Mouse (Mus musculus) spleen, adult 10 weeks (tissue): ENCODE data around the gene Zbtb45. TPM values are rescaled to one million over a fixed set of nuclear protein-coding genes. Genes with fewer than 3 reads are reported as not detected.

Experiments used
- polyA plus RNA-seq: library from polyadenylated mRNA; stranded (reverse); fragments of 350-450 nt; fragmentation: Illumina TruSeq; extraction: RNeasy Lipid Tissue Mini Kit (QIAGEN cat#74804); gene quantifications from one replicate; pipeline ENCODE4 v1.2.3, GENCODE M21; 2015; ENCODE audit warnings: low replicate concordance; ENCODE audit not compliant: insufficient read depth

Zbtb45 gene
- polyA plus RNA-seq, result 4.0 TPM

DNA sequence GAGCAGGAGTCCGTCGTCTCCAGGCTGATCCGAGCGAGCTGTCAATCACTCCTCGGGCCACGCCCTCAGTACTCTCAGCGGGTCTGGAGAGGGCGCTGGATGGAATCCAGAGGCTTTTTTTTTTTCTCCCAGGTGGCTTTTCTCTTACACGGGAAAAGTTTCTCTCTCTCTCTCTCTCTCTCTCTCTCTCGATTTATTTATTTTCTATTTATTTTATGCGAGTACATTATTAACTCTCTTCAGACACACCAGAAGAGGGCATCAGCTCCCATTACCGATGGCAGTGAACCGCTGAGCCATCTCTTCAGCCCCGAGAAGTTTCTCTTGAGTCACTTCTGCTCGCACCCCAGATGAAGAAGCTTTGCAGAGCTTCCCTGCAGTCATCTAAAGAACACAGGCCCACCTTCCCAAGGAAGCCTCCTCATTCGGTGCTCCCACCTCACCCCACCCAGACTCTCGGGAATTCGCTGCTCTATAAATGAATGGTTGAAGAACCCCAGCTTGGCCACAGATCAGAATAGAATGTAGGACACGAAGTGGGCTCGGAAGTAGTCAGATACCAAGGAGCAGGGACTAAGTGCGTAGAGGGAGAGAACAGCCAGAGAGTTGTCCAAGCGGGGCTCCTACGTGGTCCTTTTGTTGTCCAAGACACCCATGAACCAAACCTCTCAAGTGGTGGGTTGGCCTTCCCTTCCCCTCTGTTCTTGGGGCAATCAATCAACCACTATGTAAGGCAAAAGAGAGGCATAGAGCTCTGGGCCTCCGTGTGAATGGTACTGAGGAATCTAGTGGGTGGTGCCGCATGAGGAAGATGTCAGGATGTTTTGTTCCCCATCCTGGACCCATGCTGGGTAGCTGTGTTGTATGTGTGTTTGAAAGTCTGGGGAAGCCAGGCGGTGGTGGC is at the start of gene Zbtb45:
Gene Zbtb45 (minus strand): TSS at position 30 of the 904 bp plus-strand sequence.

DNA sequence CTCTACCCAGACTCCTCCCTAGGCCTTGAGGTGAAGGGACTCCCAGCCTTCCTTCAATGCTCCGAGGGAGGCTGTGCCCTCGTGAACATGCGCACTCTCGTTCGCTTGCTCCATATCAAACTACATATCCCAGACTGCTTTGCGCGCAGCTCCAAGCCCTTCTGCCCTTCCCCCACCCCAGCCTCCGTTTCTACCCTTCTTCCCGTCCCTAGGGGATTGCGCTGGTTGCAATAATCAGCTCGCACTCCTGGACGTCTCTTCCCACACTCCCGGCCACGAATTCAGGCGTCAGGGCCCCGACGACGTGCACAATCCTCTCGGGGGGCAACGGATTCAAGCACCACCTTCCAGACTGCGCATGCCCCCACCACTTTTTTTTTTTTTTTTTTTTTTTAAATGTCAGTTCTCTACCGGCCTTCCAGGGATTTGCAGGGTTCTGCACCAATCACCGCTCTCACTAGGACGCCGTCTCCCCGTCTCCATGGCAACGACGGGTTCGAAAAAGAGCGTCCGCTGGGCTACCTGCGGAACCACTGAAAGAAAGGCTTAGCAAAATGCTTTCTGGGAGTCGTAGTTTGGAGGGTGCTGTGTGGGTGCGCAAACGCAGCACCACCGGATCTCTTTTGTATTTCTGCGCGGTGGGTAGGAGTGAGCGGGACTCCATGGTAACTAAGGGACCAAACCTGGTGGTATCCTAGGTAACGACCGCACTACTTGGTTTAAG is 44.6 kb upstream of the Zbtb45 start, which contains the start of gene Mzf1:
Gene Mzf1 (minus strand): TSS at position 478 of the 724 bp plus-strand sequence.

DNA sequence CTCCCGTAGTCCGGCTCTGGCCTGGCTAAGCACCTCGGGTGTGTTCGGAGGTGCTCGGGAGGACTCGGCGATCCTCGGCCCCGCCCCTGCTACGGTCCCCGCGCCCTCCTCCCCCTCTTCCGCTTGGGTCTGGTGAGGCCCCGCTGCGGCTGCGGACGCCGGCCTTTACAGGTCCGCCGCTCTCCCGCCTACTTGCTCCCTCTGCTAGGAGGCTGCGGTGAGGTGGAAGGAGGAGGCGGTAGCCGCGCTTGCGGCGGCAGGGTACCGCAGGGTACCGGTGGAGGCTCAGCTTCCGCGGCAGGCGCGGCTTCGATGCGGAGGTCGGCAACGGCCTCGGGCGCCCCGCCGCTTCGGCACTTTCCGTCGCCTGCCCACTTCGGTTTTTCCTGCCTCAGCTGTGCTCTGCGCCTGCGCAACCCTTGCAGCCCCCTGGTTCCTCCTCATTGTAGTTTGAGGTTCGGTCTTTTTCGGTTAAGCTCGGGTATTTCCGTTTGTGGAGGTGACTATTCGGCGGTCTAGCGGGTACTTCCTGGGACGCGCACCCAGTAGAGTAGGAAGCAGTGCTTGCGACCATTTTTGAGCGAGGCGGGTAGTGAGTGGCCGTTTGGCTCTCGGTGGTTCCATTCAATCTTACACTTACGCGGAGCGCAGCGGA is 28.2 kb upstream of the Zbtb45 start, which contains the start of gene Ube2m:
Gene Ube2m (minus strand): TSS at position 375 of the 655 bp plus-strand sequence.

DNA sequence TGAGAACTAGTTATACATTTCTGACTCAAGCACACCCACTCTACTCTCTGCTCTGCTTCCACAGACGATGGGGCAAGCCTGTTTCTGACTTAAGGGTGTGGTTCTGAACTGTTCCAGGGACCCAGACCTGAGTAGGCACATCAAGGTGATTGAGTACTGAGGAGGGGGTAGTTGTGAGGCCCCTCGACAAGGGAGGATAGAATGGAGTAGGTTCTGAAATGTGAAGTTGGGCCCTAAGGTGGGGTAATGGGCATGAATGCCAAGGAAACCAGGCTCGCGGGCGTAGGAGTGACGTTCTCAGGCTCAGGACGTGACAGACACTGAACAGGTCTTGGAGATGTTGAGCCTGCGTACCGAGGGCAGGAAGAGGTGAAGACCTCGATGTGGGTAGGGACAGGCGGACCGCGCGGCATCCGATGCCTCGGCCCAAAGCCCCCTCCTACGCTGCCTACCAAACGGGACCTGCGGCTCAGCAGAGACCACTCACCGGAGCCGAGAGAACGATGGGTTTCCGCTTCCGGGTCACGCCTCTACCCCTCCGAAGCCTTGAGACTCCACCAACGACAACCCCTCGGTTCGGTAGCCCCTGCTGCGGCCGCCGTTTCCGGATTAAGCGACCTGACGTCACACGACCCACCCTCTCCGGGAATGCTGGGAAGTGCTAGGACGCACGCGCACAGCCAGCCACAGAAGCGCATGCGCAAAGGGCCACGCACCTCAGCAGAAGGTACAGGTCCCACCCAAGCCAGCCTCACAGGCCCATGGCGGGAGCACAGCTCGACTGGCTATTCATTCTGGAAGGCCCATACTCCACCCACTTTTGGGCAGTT is 24.5 kb upstream of the Zbtb45 start, which contains the start of gene Chmp2a:
Gene Chmp2a (minus strand): TSS at position 660 of the 830 bp plus-strand sequence.

DNA sequence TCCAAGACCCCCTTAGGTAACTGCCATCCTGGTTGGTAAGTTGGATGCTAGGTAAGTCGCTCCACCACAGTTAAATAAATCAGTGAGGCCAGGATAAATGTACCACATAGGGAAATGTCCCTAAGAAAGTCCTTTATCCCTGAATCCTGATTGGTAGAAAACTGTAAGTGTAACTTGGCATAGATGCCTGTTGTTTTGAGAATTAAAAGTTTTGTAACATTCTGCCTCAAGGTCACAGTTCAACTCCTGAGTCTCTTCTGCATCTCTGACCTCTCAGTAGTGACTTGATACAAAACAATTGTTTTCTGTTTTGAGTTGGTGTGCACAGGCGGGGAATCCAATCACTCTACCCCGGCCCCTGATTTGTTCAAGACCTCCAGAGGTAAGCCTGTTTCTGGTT is 11.0 kb downstream of the Zbtb45 start, which contains the start of gene Trim28:
Gene Trim28 (plus strand): TSS at position 264 of the 400 bp plus-strand sequence.

DNA sequence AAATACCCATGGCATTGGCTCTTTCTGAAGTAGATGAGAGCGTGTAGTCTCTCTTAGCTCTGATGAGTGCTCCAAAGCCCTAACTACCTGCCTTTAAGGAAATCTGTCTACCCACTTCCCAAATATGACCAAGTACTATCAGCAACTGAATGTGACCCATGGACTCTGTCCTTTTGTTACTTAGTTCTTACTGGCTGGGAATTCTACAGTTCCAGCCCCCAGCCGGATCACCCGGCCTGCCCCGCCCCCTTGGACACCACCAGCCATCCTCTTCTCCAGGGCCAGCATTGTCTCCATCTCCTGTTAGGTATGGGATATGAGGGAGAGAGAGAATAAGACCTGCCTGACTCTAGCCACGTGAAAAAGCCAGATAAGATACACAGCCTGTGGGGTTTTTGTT is 11.8 kb downstream of the Zbtb45 start, which contains the start of gene Slc27a5:
Gene Slc27a5 (minus strand): TSS at position 140 of the 400 bp plus-strand sequence.

DNA sequence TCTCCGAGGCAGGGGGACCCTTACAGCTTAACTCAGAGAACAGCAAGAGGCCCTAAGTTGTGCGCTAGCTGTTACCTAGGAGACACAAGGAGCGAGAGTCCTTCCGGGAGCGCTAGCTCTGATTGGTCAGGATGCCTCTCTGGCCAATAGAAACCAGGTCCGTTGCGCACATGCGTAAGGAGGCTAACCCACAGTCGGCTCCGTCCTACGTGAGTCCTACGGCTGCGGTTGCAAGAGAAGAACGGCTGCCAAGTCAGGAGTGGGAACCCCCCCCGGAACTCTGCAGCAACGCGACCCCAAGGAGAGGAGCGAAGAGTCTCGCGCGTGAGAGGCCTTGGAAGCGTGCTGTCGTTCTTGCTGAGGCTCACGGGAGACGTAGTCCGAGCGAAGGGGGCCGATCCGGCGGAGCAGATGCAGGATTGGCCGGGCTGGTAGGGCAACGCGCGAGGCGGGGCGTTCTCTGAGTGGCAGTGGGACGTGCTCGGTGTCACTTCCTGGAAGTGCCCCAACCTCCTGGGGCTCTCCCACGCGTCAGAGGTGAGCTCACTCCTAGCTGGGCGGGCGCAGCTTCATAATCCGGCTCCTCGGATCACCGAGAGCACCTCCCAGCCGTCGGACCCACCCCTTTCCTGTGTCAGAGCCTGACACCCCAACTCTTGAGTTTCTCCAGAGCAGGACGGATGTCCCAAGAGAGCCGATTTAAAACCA is 32.0 kb downstream of the Zbtb45 start, which contains the start of gene Zfp446:
Gene Zfp446 (plus strand): TSS at position 167 of the 708 bp plus-strand sequence.

DNA sequence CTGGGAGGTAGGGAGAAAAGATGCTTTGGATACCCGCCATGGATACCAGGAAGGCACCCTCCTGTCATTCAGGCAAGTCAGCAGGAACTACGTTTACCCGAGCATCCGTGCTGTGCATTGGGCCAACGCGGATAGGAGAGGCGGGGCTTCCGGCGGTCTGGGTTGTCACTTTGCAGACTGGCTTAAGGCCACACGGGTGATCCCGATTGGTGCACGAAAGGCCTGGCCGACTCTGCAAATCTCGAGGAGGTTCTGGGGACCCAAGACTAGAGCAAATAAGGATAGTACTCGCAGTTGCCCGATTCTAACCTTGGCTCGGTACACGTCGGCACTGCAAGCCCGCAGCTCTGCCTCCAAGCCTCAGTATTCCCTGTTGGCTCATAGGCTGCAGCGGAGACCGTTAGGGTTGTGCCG is 44.1 kb downstream of the Zbtb45 start, which contains the start of gene Zfp324:
Gene Zfp324 (plus strand): TSS at position 161 of the 414 bp plus-strand sequence.

Other genes starting within 250 kb of the Zbtb45 start
- gene Zscan18, start 206.4 kb downstream of the Zbtb45 start, polyA plus RNA-seq, result 3.6 TPM
- 27.5 TPM for gene Zfp329, start 191.2 kb downstream of the Zbtb45 start, polyA plus RNA-seq
- 50.1 TPM for gene Zfp110, start 175.3 kb downstream of the Zbtb45 start, polyA plus RNA-seq
- gene Zfp128, start 128.9 kb downstream of the Zbtb45 start, polyA plus RNA-seq, result 4.6 TPM
- 14.1 TPM for gene Zscan22, start 112.2 kb downstream of the Zbtb45 start, polyA plus RNA-seq
- gene Rps5, start 87.7 kb downstream of the Zbtb45 start, polyA plus RNA-seq, result 814 TPM
- 0.29 TPM for gene Rnf225, start 82.6 kb downstream of the Zbtb45 start, polyA plus RNA-seq
- gene Zfp324, start 44.2 kb downstream of the Zbtb45 start, polyA plus RNA-seq, result 5.0 TPM
- gene Zfp446, start 32.2 kb downstream of the Zbtb45 start, polyA plus RNA-seq, result 9.2 TPM
- gene Slc27a5, start 11.8 kb downstream of the Zbtb45 start, polyA plus RNA-seq, result 0.10 TPM
- gene Trim28, start 10.9 kb downstream of the Zbtb45 start, polyA plus RNA-seq, result 194 TPM
- 153 TPM for gene Chmp2a, start 24.8 kb upstream of the Zbtb45 start, polyA plus RNA-seq
- 112 TPM for gene Ube2m, start 28.2 kb upstream of the Zbtb45 start, polyA plus RNA-seq
- 0.65 TPM for gene Mzf1, start 44.7 kb upstream of the Zbtb45 start, polyA plus RNA-seq
- gene Vmn1r85, start 85.1 kb upstream of the Zbtb45 start, polyA plus RNA-seq, result not detected
- gene Vmn1r86, start 109.9 kb upstream of the Zbtb45 start, polyA plus RNA-seq, result not detected
- not detected for gene Vmn1r87, start 130.1 kb upstream of the Zbtb45 start, polyA plus RNA-seq
- not detected for gene Vmn1r88, start 149.5 kb upstream of the Zbtb45 start, polyA plus RNA-seq
- gene Vmn1r89, start 203.0 kb upstream of the Zbtb45 start, polyA plus RNA-seq, result not detected